Mouse (Mus musculus) kidney, adult 2 months (tissue): Measurements from ENCODE around the gene Frmpd1.

ENCODE experiments used
- CTCF ChIP-seq: fragments of 200-500 bp; conservative IDR thresholded peaks from 2 replicates; pipeline ENCODE4 v1.5.1; 2011; ENCODE audit warnings: low read depth, mild to moderate bottlenecking, control low read depth, low read length, moderate library complexity, mixed read lengths; ENCODE audit not compliant: insufficient read depth, insufficient read length
- POLR2A ChIP-seq: fragments of 200-500 bp; IDR thresholded peaks from one replicate; pipeline ENCODE4 v1.6.1; 2011; ENCODE audit warnings: low read depth, low read length, control low read depth

- no peak for TF ChIP-seq CTCF
- TF ChIP-seq POLR2A: no peak
Observed at GRCm38 (mm10) chr4:45308606-45309005, 123.9 kb downstream of the Frmpd1 start.
